Mouse (Mus musculus): ENCODE measurements around the gene Astn1. TPM values are rescaled to one million over a fixed set of nuclear protein-coding genes. Genes with fewer than 3 reads are reported as not detected.

Gene Astn1
- total and polyA plus RNA-seq, 3 experiments = not detected

DNA sequence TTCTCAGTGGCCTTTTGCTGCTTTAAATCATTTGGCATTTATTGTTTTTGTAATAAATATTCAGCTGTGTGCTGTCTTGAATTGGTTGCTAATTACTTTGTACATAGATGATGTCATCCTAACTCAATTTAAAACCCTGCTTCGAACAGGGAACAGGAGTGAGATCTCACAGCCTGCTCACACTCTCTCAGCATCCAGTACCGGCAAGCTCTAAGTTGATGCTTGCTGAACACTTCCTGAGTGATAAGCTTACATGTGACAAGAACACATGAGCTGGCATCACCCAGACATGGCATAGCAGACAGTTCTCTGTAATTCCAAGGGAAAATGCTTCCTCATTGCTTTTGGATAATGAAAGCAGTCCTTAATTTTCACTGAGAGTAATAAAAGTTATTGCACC lies 38.8 kb downstream of the Astn1 start:
- Histone ChIP-seq H3K27me3 (ENCODE audit: control insufficient read depth in 1 of 2, insufficient read depth in 2 of 2, low read length in 2 of 2) (no peaks in the 10 kb centered on the region; a peak in 1 of 4 replicates), H3K4me3 (ENCODE audit: control insufficient read depth in 1 of 2, insufficient read depth in 1 of 2, low read depth in 2 of 2, low read length in 2 of 2) (no peak overlapping the region), H3K79me2 (ENCODE audit: control insufficient read depth, insufficient read depth, low read length, poor library complexity) (no peaks in the 10 kb centered on the region), H3K4me1 (ENCODE audit: control insufficient read depth in 1 of 2, insufficient read depth in 2 of 2, low read length in 2 of 2) (no peaks in the 10 kb centered on the region), H3K27ac (ENCODE audit: control insufficient read depth, low read depth, low read length) (no peak overlapping the region), H3K36me3 (ENCODE audit: control insufficient read depth in 1 of 2, insufficient read depth in 2 of 2, low read length in 2 of 2) (no peaks in the 10 kb centered on the region), H3K9ac (ENCODE audit: control insufficient read depth, low read depth, low read length, poor library complexity, severe bottlenecking) (no peak overlapping the region), H3K9me3 (replicated peaks; ENCODE audit: insufficient read depth, low read length) (no peaks in the 10 kb centered on the region)
- no peak for TF ChIP-seq MAZ (IDR thresholded peaks at IDR 0.05; ENCODE audit: low read depth, low read length)
- no peak for DNase-seq (ENCODE audit: low read depth, low spot score)

- Histone ChIP-seq H3K9me3 (replicated peaks; ENCODE audit: insufficient read depth, low read length) (no peaks in the 10 kb centered on the region), H3K36me3 (ENCODE audit: control insufficient read depth in 1 of 2, insufficient read depth in 2 of 2, low read length in 2 of 2) (no peaks in the 10 kb centered on the region), H3K9ac (ENCODE audit: control insufficient read depth, low read depth, low read length, poor library complexity, severe bottlenecking) (no peak overlapping the region), H3K27ac (ENCODE audit: control insufficient read depth, low read depth, low read length) (no peak overlapping the region), H3K27me3 (ENCODE audit: control insufficient read depth in 1 of 2, insufficient read depth in 2 of 2, low read length in 2 of 2) (no peaks in the 10 kb centered on the region; a peak in 1 of 4 replicates), H3K79me2 (ENCODE audit: control insufficient read depth, insufficient read depth, low read length, poor library complexity) (no peaks in the 10 kb centered on the region), H3K4me3 (ENCODE audit: control insufficient read depth in 1 of 2, insufficient read depth in 1 of 2, low read depth in 2 of 2, low read length in 2 of 2) (no peak overlapping the region), H3K4me1 (ENCODE audit: control insufficient read depth in 1 of 2, insufficient read depth in 2 of 2, low read length in 2 of 2) (no peaks in the 10 kb centered on the region)
- no peak for DNase-seq (ENCODE audit: low read depth, low spot score)
- TF ChIP-seq CHD2 (IDR thresholded peaks at IDR 0.05; ENCODE audit: low read length) (no peak), GATA1 (IDR thresholded peaks at IDR 0.05; ENCODE audit: low read depth, low read length) (no peak), E2F4 (IDR thresholded peaks at IDR 0.05; ENCODE audit: borderline replicate concordance, low read depth, low read length) (no peak), RCOR1 (IDR thresholded peaks at IDR 0.05; ENCODE audit: low read depth, low read length) (no peak), CTCF (IDR thresholded peaks at IDR 0.05 in 2 of 3, conservative IDR thresholded peaks at IDR 0.05 in 1 of 3; ENCODE audit: control insufficient read depth in 1 of 3, insufficient read depth in 1 of 3, low read depth in 2 of 3, low read length in 3 of 3, poor library complexity in 1 of 3, severe bottlenecking in 1 of 3) (no peak), NRF1 (IDR thresholded peaks at IDR 0.05; ENCODE audit: insufficient read depth, low read depth, low read length, poor library complexity, severe bottlenecking) (no peak), TBP (IDR thresholded peaks at IDR 0.05; ENCODE audit: low read depth, low read length) (no peak), SIN3A (IDR thresholded peaks at IDR 0.05; ENCODE audit: low read length) (no peak)
Observed at GRCm38 (mm10) chr1:158405899-158406769, 44.1 kb downstream of the Astn1 start.

DNA sequence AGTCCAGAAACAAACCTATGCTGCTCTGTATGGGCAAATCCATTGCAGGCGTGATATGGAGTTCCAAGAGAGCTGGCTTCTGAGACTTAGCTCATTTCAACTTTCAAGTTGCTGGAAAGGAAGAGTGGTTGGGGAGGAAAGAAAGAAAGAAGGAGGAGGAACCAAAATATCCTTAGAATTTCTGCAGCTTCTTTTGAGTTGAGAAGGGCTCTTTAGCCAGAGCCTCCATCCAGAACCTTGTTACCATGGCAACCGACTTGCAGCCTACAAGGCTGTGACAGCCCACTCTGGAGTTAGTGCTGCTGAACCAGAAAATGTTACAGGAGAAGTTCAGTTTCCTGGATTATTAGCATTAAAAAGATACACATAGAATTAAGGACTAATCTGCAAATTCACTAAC lies 46.1 kb downstream of the Astn1 start:
- no peaks in the 10 kb centered on the region; a peak in 1 of 4 replicates for H3K27me3 ChIP-seq (ENCODE audit: control insufficient read depth in 1 of 2, insufficient read depth in 2 of 2, low read length in 2 of 2)
- TF ChIP-seq USF2 (IDR thresholded peaks at IDR 0.05; ENCODE audit: borderline replicate concordance in 1 of 2, insufficient read depth in 1 of 2, low read depth in 1 of 2, low read length in 2 of 2) = no peak
- TF ChIP-seq POLR2A (IDR thresholded peaks at IDR 0.05; ENCODE audit: control insufficient read depth in 1 of 2, insufficient read depth in 1 of 2, low read depth in 1 of 2, low read length in 2 of 2, poor library complexity in 1 of 2) = no peak
- TF ChIP-seq POLR2AphosphoS5 (IDR thresholded peaks at IDR 0.05; ENCODE audit: borderline replicate concordance, low read depth, low read length) = no peak
- TF ChIP-seq SMC3 (IDR thresholded peaks at IDR 0.05; ENCODE audit: low read depth, low read length) = no peak
- no peak for TF ChIP-seq EP300 (IDR thresholded peaks at IDR 0.05; ENCODE audit: low read depth in 1 of 2, low read length in 2 of 2)
- no peak for TF ChIP-seq HCFC1 (IDR thresholded peaks at IDR 0.05; ENCODE audit: low read depth, low read length)
- TF ChIP-seq TAL1 (IDR thresholded peaks at IDR 0.05; ENCODE audit: low read length) = no peak
- TF ChIP-seq POLR2AphosphoS2 (IDR thresholded peaks at IDR 0.05; ENCODE audit: low read length) = no peak
- no peak for TF ChIP-seq CHD2 (IDR thresholded peaks at IDR 0.05; ENCODE audit: low read length)
- DNase-seq (ENCODE audit: low read depth, low spot score) = no peak
- H3K4me1 ChIP-seq (ENCODE audit: control insufficient read depth in 1 of 2, insufficient read depth in 2 of 2, low read length in 2 of 2) = no peaks in the 10 kb centered on the region
- no peaks in the 10 kb centered on the region for H3K36me3 ChIP-seq (ENCODE audit: control insufficient read depth in 1 of 2, insufficient read depth in 2 of 2, low read length in 2 of 2)
- H3K4me3 ChIP-seq (ENCODE audit: control insufficient read depth in 1 of 2, insufficient read depth in 1 of 2, low read depth in 2 of 2, low read length in 2 of 2) = no peak overlapping the region
- no peak overlapping the region for H3K27ac ChIP-seq (ENCODE audit: control insufficient read depth, low read depth, low read length)
- H3K9ac ChIP-seq (ENCODE audit: control insufficient read depth, low read depth, low read length, poor library complexity, severe bottlenecking) = no peak overlapping the region
- H3K9me3 ChIP-seq (replicated peaks; ENCODE audit: insufficient read depth, low read length) = no peaks in the 10 kb centered on the region
- H3K79me2 ChIP-seq (ENCODE audit: control insufficient read depth, insufficient read depth, low read length, poor library complexity) = no peaks in the 10 kb centered on the region

Measured in MEL (cell line).